16 mouse cellular contexts compared by ENCODE assay signal in genomic region chr14:77256943-77257342, GRCm38 (mm10).
DNase-seq lines count a peak whose midpoint lies in the region; ATAC-seq and TF ChIP-seq lines count a peak whose summit lies in the region.
"Had no signal": no experiment of that assay in that cellular context is flagged by ENCODE, and none has a peak within 500 bp of the region (broad histone marks: within the 10 kb centered on the region; RNA-seq: fewer than 3 reads in every experiment).

No protein-coding gene starts in this region.

- H3K4me1 ChIP-seq in forebrain, embryonic 14.5 days (ENCODE audit: control insufficient read depth, insufficient read depth, low read length), result peaks cover 7% of the 10 kb centered on the region; the same call in 1 of the 2 replicates
- H3K4me1 ChIP-seq in forebrain, embryonic 12.5 days, result peaks cover 6% of the 10 kb centered on the region; the same call in 1 of the 2 replicates
- peaks cover 5% of the 10 kb centered on the region for H3K4me1 ChIP-seq in midbrain, postnatal 0 days (ENCODE audit: insufficient read depth, low read length)
- H3K4me1 ChIP-seq in midbrain, embryonic 15.5 days, result 0 out of 2 replicates have a peak, but pooled peaks cover 6% of the 10 kb centered on the region
- H3K4me1 ChIP-seq: heart, embryonic 15.5 days; liver, embryonic 15.5 days had no signal

- peak; percentile 64 for DNase-seq in forebrain, embryonic 14.5 days (ENCODE audit: low spot score)
- DNase-seq in midbrain, postnatal 0 days (ENCODE audit: low spot score), result peak; percentile 80
- peak; percentile 76 to 82 for DNase-seq in cerebellum, postnatal 25 days
- no peak for DNase-seq in yolk sac, embryonic 10.5 days (ENCODE audit: low spot score)
- no peak for DNase-seq in left cerebral cortex, adult 18-20 months (ENCODE audit: low spot score in 2 of 2)
- DNase-seq: adrenal gland, postnatal 25 days; gastrocnemius, postnatal 36 days; kidney, adult 9 months; lung, postnatal 14 days; thymus, postnatal 4 days had no signal

- H3K27me3 ChIP-seq in forebrain, embryonic 14.5 days (replicated peaks; ENCODE audit: control insufficient read depth, insufficient read depth, low read length), result no peaks in the 10 kb centered on the region
- no peaks in the 10 kb centered on the region for H3K27me3 ChIP-seq in forebrain, embryonic 12.5 days
- no peaks in the 10 kb centered on the region for H3K27me3 ChIP-seq in midbrain, postnatal 0 days (ENCODE audit: insufficient read depth, low read length)
- H3K27me3 ChIP-seq in midbrain, embryonic 15.5 days (replicated peaks), result no peaks in the 10 kb centered on the region
- H3K27me3 ChIP-seq: heart, embryonic 15.5 days; limb, embryonic 12.5 days; liver, embryonic 15.5 days had no signal

- H3K9ac ChIP-seq in forebrain, embryonic 14.5 days (ENCODE audit: low read length), result no peak overlapping the region
- H3K9ac ChIP-seq in forebrain, embryonic 12.5 days, result no peak overlapping the region
- no peak overlapping the region for H3K9ac ChIP-seq in midbrain, postnatal 0 days (replicated peaks; ENCODE audit: low read length, poor library complexity, severe bottlenecking)
- no peak overlapping the region for H3K9ac ChIP-seq in midbrain, embryonic 15.5 days
- H3K9ac ChIP-seq: heart, embryonic 15.5 days; limb, embryonic 12.5 days; liver, embryonic 15.5 days had no signal

- 47% methylated on average over 2 of the region's 2 CpGs for WGBS in forebrain, embryonic 14.5 days
- WGBS in forebrain, embryonic 12.5 days, result 72% methylated on average over 2 of the region's 2 CpGs
- 53% methylated on average over 2 of the region's 2 CpGs for WGBS in midbrain, postnatal 0 days
- WGBS in midbrain, embryonic 15.5 days, result 67% methylated on average over 2 of the region's 2 CpGs

- no peaks in the 10 kb centered on the region for H3K9me3 ChIP-seq in forebrain, embryonic 14.5 days (replicated peaks; ENCODE audit: control insufficient read depth, low read length)
- H3K9me3 ChIP-seq in forebrain, embryonic 12.5 days, result no peaks in the 10 kb centered on the region
- no peaks in the 10 kb centered on the region for H3K9me3 ChIP-seq in midbrain, postnatal 0 days (ENCODE audit: low read length)
- no peaks in the 10 kb centered on the region for H3K9me3 ChIP-seq in midbrain, embryonic 15.5 days
- H3K9me3 ChIP-seq: heart, embryonic 15.5 days; limb, embryonic 12.5 days; liver, embryonic 15.5 days had no signal

- ATAC-seq in forebrain, embryonic 14.5 days, result peak; percentile 79
- ATAC-seq in forebrain, embryonic 12.5 days (ENCODE audit: low FRiP score), result no peak
- no peak for ATAC-seq in midbrain, postnatal 0 days (ENCODE audit: low FRiP score)
- ATAC-seq in midbrain, embryonic 15.5 days (replicated peaks), result no peak

- H3K4me3 ChIP-seq in forebrain, embryonic 14.5 days (ENCODE audit: low read depth, low read length), result no peak overlapping the region
- H3K4me3 ChIP-seq in forebrain, embryonic 12.5 days (replicated peaks), result no peak overlapping the region
- H3K4me3 ChIP-seq in midbrain, postnatal 0 days (ENCODE audit: low read depth, low read length), result no peak overlapping the region
- no peak overlapping the region for H3K4me3 ChIP-seq in midbrain, embryonic 15.5 days
- H3K4me3 ChIP-seq: heart, embryonic 15.5 days; limb, embryonic 12.5 days; liver, embryonic 15.5 days had no signal

- TF ChIP-seq CTCF in midbrain, postnatal 0 days (IDR thresholded peaks at IDR 0.05), result no peak

- H3K27ac ChIP-seq in forebrain, embryonic 14.5 days (ENCODE audit: low read depth, low read length), result peak overlapping the region; percentile 59; the same call in 1 of the 2 replicates
- H3K27ac ChIP-seq in forebrain, embryonic 12.5 days, result no peak overlapping the region
- H3K27ac ChIP-seq in midbrain, postnatal 0 days (ENCODE audit: low read depth, low read length), result no peak overlapping the region
- no peak overlapping the region for H3K27ac ChIP-seq in midbrain, embryonic 15.5 days
- H3K27ac ChIP-seq: heart, embryonic 15.5 days; limb, embryonic 12.5 days; liver, embryonic 15.5 days had no signal

- no peak overlapping the region for H3K4me2 ChIP-seq in forebrain, embryonic 14.5 days (ENCODE audit: low read length)
- no peak overlapping the region for H3K4me2 ChIP-seq in forebrain, embryonic 12.5 days
- no peak overlapping the region for H3K4me2 ChIP-seq in midbrain, postnatal 0 days (ENCODE audit: low read depth, low read length, poor library complexity, severe bottlenecking)
- no peak overlapping the region for H3K4me2 ChIP-seq in midbrain, embryonic 15.5 days
- H3K4me2 ChIP-seq: heart, embryonic 15.5 days; limb, embryonic 12.5 days; liver, embryonic 15.5 days; midbrain, embryonic 11.5 days had no signal

- no peaks in the 10 kb centered on the region for H3K36me3 ChIP-seq in forebrain, embryonic 14.5 days (ENCODE audit: control insufficient read depth, insufficient read depth, low read length)
- H3K36me3 ChIP-seq in forebrain, embryonic 12.5 days (replicated peaks), result no peaks in the 10 kb centered on the region
- H3K36me3 ChIP-seq in midbrain, postnatal 0 days (ENCODE audit: insufficient read depth, low read length), result no peaks in the 10 kb centered on the region
- no peaks in the 10 kb centered on the region for H3K36me3 ChIP-seq in midbrain, embryonic 15.5 days (replicated peaks)
- H3K36me3 ChIP-seq: heart, embryonic 15.5 days; limb, embryonic 12.5 days; liver, embryonic 15.5 days had no signal

Comparison
In these comparisons a context has a peak if more than half of its experiments do, and no peak if none do; other contexts are left out.
1. DNase-seq: peak in forebrain, embryonic 14.5 days (single experiment), midbrain, postnatal 0 days (single experiment) and cerebellum, postnatal 25 days (2 of 2); none in yolk sac, embryonic 10.5 days (single experiment) and left cerebral cortex, adult 18-20 months (0 of 2).